10 mouse cellular contexts compared by ENCODE assay signal in genomic region chr11:55096731-55097462, GRCm38 (mm10). TPM values are rescaled to one million over a fixed set of nuclear protein-coding genes. Genes with fewer than 3 reads are reported as not detected.
DNase-seq lines count a peak whose midpoint lies in the region; ATAC-seq and TF ChIP-seq lines count a peak whose summit lies in the region.
"Had no signal": no experiment of that assay in that cellular context is flagged by ENCODE, and none has a peak within 500 bp of the region (broad histone marks: within the 10 kb centered on the region; RNA-seq: fewer than 3 reads in every experiment).

No protein-coding gene starts in this region.

- no peak for ATAC-seq in heart, postnatal 0 days (ENCODE audit: insufficient read depth, low read depth)
- no peak for ATAC-seq in hindbrain, postnatal 0 days
- no peak for ATAC-seq in midbrain, embryonic 13.5 days

- no peaks in the 10 kb centered on the region for H3K9me3 ChIP-seq in heart, postnatal 0 days (replicated peaks; ENCODE audit: control insufficient read depth, low read length)
- no peaks in the 10 kb centered on the region for H3K9me3 ChIP-seq in hindbrain, postnatal 0 days (ENCODE audit: low read length)
- H3K9me3 ChIP-seq in midbrain, embryonic 13.5 days = no peaks in the 10 kb centered on the region

- TF ChIP-seq EP300 in heart, postnatal 0 days (IDR thresholded peaks at IDR 0.05; ENCODE audit: low read depth) = no peak

- H3K4me2 ChIP-seq in heart, postnatal 0 days (ENCODE audit: low read depth, low read length) = peak overlapping the region; percentile 72
- H3K4me2 ChIP-seq in hindbrain, postnatal 0 days (ENCODE audit: low read depth, low read length) = peak overlapping the region; percentile 74
- H3K4me2 ChIP-seq in midbrain, embryonic 13.5 days (replicated peaks) = peak overlapping the region; percentile 67

- H3K27me3 ChIP-seq in heart, postnatal 0 days (ENCODE audit: control insufficient read depth, insufficient read depth, low read length) = no peaks in the 10 kb centered on the region
- H3K27me3 ChIP-seq in hindbrain, postnatal 0 days (ENCODE audit: insufficient read depth, low read length) = no peaks in the 10 kb centered on the region
- H3K27me3 ChIP-seq in midbrain, embryonic 13.5 days = no peaks in the 10 kb centered on the region
- H3K27me3 ChIP-seq: Patski had no signal

- peaks cover 1% of the 10 kb centered on the region; the same call in 1 of the 2 replicates for H3K36me3 ChIP-seq in heart, postnatal 0 days (replicated peaks; ENCODE audit: control insufficient read depth, insufficient read depth, low read length)
- H3K36me3 ChIP-seq in hindbrain, postnatal 0 days (ENCODE audit: insufficient read depth, low read length) = no peaks in the 10 kb centered on the region
- H3K36me3 ChIP-seq in midbrain, embryonic 13.5 days = 0 out of 2 replicates have a peak, but pooled peaks cover 2% of the 10 kb centered on the region

- peak overlapping the region; percentile 56 for H3K4me3 ChIP-seq in heart, postnatal 0 days (ENCODE audit: low read depth, low read length)
- H3K4me3 ChIP-seq in bone marrow, adult 2 months (replicated peaks; ENCODE audit: control insufficient read depth, low read depth, low read length) = peak overlapping the region; percentile 61
- peak overlapping the region; percentile 59 for H3K4me3 ChIP-seq in hindbrain, postnatal 0 days (ENCODE audit: low read length)
- H3K4me3 ChIP-seq in midbrain, embryonic 13.5 days (replicated peaks) = peak overlapping the region; percentile 50

- intact Hi-C loops in left cerebral cortex, postnatal 25 days (cut with DNase I) = loop anchor here (5.0 kb wide), 1 partner anchor 60 kb away; no protein-coding TSS in a partner anchor

- H3K9ac ChIP-seq in heart, postnatal 0 days (replicated peaks; ENCODE audit: low read depth, low read length) = no peak overlapping the region; the same call in 1 of the 2 replicates
- H3K9ac ChIP-seq in hindbrain, postnatal 0 days (replicated peaks; ENCODE audit: low read length) = no peak overlapping the region; the same call in 1 of the 2 replicates
- no peak overlapping the region for H3K9ac ChIP-seq in midbrain, embryonic 13.5 days (replicated peaks)

- no peak for DNase-seq in heart, postnatal 0 days (ENCODE audit: low spot score)
- DNase-seq in heart, postnatal 4 days = no peak
- DNase-seq in hindbrain, postnatal 0 days (ENCODE audit: low spot score) = no peak
- DNase-seq in left cerebral cortex, adult 18-20 months (ENCODE audit: low spot score in 2 of 2) = no peak
- DNase-seq in embryo, embryonic 11 days = no peak
- DNase-seq in left cerebral cortex, postnatal 25 days (ENCODE audit: low spot score in 2 of 2) = no peak

- WGBS in heart, postnatal 0 days = 26% methylated on average over 11 of the region's 11 CpGs
- 27% methylated on average over 11 of the region's 11 CpGs for WGBS in bone marrow, adult 2 months
- WGBS in hindbrain, postnatal 0 days = 35% methylated on average over 11 of the region's 11 CpGs
- 35% methylated on average over 11 of the region's 11 CpGs for WGBS in midbrain, embryonic 13.5 days

- H3K4me1 ChIP-seq in heart, postnatal 0 days (ENCODE audit: control insufficient read depth, insufficient read depth) = 0 out of 2 replicates have a peak, but pooled peaks cover 4% of the 10 kb centered on the region
- peaks cover 2% of the 10 kb centered on the region; the same call in 1 of the 2 replicates for H3K4me1 ChIP-seq in bone marrow, adult 2 months (ENCODE audit: control insufficient read depth, insufficient read depth, low read length)
- peaks cover 4% of the 10 kb centered on the region; the same call in 1 of the 2 replicates for H3K4me1 ChIP-seq in hindbrain, postnatal 0 days (ENCODE audit: insufficient read depth, low read length)
- H3K4me1 ChIP-seq in midbrain, embryonic 13.5 days (replicated peaks) = peaks cover 19% of the 10 kb centered on the region

- no peak for TF ChIP-seq CTCF in heart, postnatal 0 days (IDR thresholded peaks at IDR 0.05; ENCODE audit: low read depth)
- no peak for TF ChIP-seq CTCF in bone marrow, adult 2 months (IDR thresholded peaks at IDR 0.05; ENCODE audit: control insufficient read depth, insufficient read depth, low read length)
- TF ChIP-seq CTCF in hindbrain, postnatal 0 days (IDR thresholded peaks at IDR 0.05; ENCODE audit: low read depth) = no peak

- H3K27ac ChIP-seq in heart, postnatal 0 days (ENCODE audit: low read depth) = peak overlapping the region; percentile 86
- peak overlapping the region; percentile 83 for H3K27ac ChIP-seq in bone marrow, adult 2 months (ENCODE audit: control insufficient read depth, insufficient read depth, low read depth, low read length, poor library complexity)
- peak overlapping the region; percentile 17; the same call in 1 of the 2 replicates for H3K27ac ChIP-seq in hindbrain, postnatal 0 days
- H3K27ac ChIP-seq in midbrain, embryonic 13.5 days = no peak overlapping the region

- TF ChIP-seq POLR2A in bone marrow, adult 2 months (IDR thresholded peaks at IDR 0.05; ENCODE audit: borderline replicate concordance, control insufficient read depth, low read depth, low read length) = no peak

RNA-seq across cellular contexts. Expression of gene Gm2a, which starts 1.0 kb away (rescaled TPM):
- total RNA-seq in heart, postnatal 0 days (2014; rRNA removed; ENCODE audit: low replicate concordance) = 17.2 and 23.9 TPM in 2 replicates
- polyA plus RNA-seq in heart, postnatal 0 days (2015; fragmentation: Nextera tagmentation; extraction: Ambion mirVana) = 26.9 and 27.2 TPM in 2 replicates
- total RNA-seq in heart, postnatal 4 days (2021) = 10 to 100 TPM; 12.4 to 13.1 TPM
- polyA plus RNA-seq in bone marrow, adult 2 months (2011; ENCODE audit: insufficient read depth, insufficient read length, low replicate concordance, missing spikeins) = 7.6 and 20.8 TPM in 2 replicates
- total RNA-seq in hindbrain, postnatal 0 days (2014; rRNA removed) = 45.2 and 48.9 TPM in 2 replicates
- 67.8 and 72.1 TPM in 2 replicates for polyA plus RNA-seq in hindbrain, postnatal 0 days (2015; fragmentation: Nextera tagmentation; extraction: Ambion mirVana)
- polyA plus RNA-seq in midbrain, embryonic 13.5 days (2015; fragmentation: Nextera tagmentation; extraction: Ambion mirVana) = 13.2 and 14.5 TPM in 2 replicates
- total RNA-seq in left cerebral cortex, adult 18-20 months (2021) = 10 to 100 TPM; 29.1 to 30.7 TPM
- 10 to 100 TPM; 38.4 to 41.4 TPM for total RNA-seq in left cerebral cortex, postnatal 25 days (2021)

RNA-seq across cellular contexts. Expression of gene Ccdc69, which starts 19.0 kb away (rescaled TPM):
- 17.6 and 22.2 TPM in 2 replicates for total RNA-seq in heart, postnatal 0 days (2014; rRNA removed; ENCODE audit: low replicate concordance)
- polyA plus RNA-seq in heart, postnatal 0 days (2015; fragmentation: Nextera tagmentation; extraction: Ambion mirVana) = 22.0 and 22.3 TPM in 2 replicates
- 10 to 100 TPM in 1 of 2 experiments, 1 to 10 TPM in 1; 9.2 to 12.2 TPM for total RNA-seq in heart, postnatal 4 days (2021)
- 2.8 and 7.7 TPM in 2 replicates for polyA plus RNA-seq in bone marrow, adult 2 months (2011; ENCODE audit: insufficient read depth, insufficient read length, low replicate concordance, missing spikeins)
- total RNA-seq in hindbrain, postnatal 0 days (2014; rRNA removed) = 0.65 TPM in 1 of 2 replicates, not detected in the other
- 0.56 and 0.78 TPM in 2 replicates for polyA plus RNA-seq in hindbrain, postnatal 0 days (2015; fragmentation: Nextera tagmentation; extraction: Ambion mirVana)
- 0.19 TPM in 1 of 2 replicates, not detected in the other for polyA plus RNA-seq in midbrain, embryonic 13.5 days (2015; fragmentation: Nextera tagmentation; extraction: Ambion mirVana)
- total RNA-seq in left cerebral cortex, adult 18-20 months (2021) = under 1 TPM; 0.47 to 0.77 TPM
- under 1 TPM; 0.32 to 0.37 TPM for total RNA-seq in left cerebral cortex, postnatal 25 days (2021)
- polyA plus RNA-seq: Patski had no signal

RNA-seq across cellular contexts. Expression of gene Slc36a3, which starts 54.6 kb away (rescaled TPM):
- not detected in 2 replicates for total RNA-seq in heart, postnatal 0 days (2014; rRNA removed; ENCODE audit: low replicate concordance)
- polyA plus RNA-seq in heart, postnatal 0 days (2015; fragmentation: Nextera tagmentation; extraction: Ambion mirVana) = not detected in 2 replicates
- total RNA-seq in heart, postnatal 4 days (2021) = not detected
- not detected in 2 replicates for polyA plus RNA-seq in bone marrow, adult 2 months (2011; ENCODE audit: insufficient read depth, insufficient read length, low replicate concordance, missing spikeins)
- not detected in 2 replicates for total RNA-seq in hindbrain, postnatal 0 days (2014; rRNA removed)
- not detected in 2 replicates for polyA plus RNA-seq in hindbrain, postnatal 0 days (2015; fragmentation: Nextera tagmentation; extraction: Ambion mirVana)
- polyA plus RNA-seq in midbrain, embryonic 13.5 days (2015; fragmentation: Nextera tagmentation; extraction: Ambion mirVana) = not detected in 2 replicates
- total RNA-seq in left cerebral cortex, adult 18-20 months (2021) = not detected
- not detected for total RNA-seq in left cerebral cortex, postnatal 25 days (2021)
- total RNA-seq: left cerebral cortex, postnatal 36 days had no signal
- polyA plus RNA-seq: Patski had no signal
